Comparison of ENCODE assay signal across 7 mouse cellular contexts in the genomic region with DNA sequence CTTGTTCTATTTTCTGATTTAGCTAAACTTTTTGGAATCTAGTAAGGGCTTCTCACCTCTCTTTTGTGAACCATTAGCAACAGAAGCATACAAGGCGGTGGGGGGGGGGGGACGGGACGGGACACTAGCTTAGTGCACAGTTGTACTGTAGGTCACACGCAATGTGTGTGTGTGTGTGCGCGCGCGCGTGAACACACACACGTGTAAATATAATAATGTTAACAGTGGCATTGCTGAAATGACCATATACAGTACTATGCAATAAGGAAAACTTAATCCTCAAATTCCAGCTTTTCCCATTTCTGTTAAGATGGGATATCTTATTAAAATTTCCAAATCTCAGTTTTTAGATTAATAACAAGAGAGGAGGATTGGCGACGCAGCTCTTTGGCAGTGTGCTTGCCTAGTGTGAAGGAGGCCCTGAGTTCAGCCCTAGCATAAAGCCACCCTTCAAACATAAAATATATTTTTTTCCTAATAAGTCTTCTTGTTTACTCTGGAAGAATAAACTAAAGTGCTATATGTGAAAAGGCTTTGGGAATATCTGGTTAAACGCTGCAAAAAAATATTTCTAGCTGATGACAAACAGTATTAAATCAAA. TPM values are rescaled to one million over a fixed set of nuclear protein-coding genes. Genes with fewer than 3 reads are reported as not detected.
A peak's percentile ranks its signal among the peaks of the same experiment; 100 is the strongest.
DNase-seq lines count a peak whose midpoint lies in the region; ATAC-seq and TF ChIP-seq lines count a peak whose summit lies in the region.

No protein-coding gene starts in this region.

- TF ChIP-seq POLR2A in small intestine, adult 2 months (IDR thresholded peaks at IDR 0.05; ENCODE audit: low read depth, low read length), result no peak

- ATAC-seq in lung, embryonic 15.5 days (ENCODE audit: borderline replicate concordance, extremely low read depth, low FRiP score, low TSS enrichment), result no peak
- ATAC-seq in forebrain, embryonic 11.5 days (replicated peaks; ENCODE audit: low FRiP score), result peak; percentile 58
- no peak; the same call in 1 of the 2 replicates for ATAC-seq in limb, embryonic 11.5 days (ENCODE audit: insufficient number of reproducible peaks, low FRiP score, low TSS enrichment, low read depth)

- TF ChIP-seq CTCF in small intestine, adult 2 months (IDR thresholded peaks at IDR 0.05; ENCODE audit: extremely low read depth, insufficient read length, insufficient replicate concordance, low read depth, low read length), result no peak

- DNase-seq in lung, postnatal 10 days, result no peak
- DNase-seq in forebrain, embryonic 11.5 days (ENCODE audit: low spot score), result no peak
- no peak for DNase-seq in limb, embryonic 11.5 days (ENCODE audit: low spot score)
- DNase-seq in left cerebral cortex, adult 11 months (ENCODE audit: low spot score), result no peak
- no peak for DNase-seq in right cerebral cortex, postnatal 25 days

- peak overlapping the region; percentile 59 for H3K4me2 ChIP-seq in lung, embryonic 15.5 days
- H3K4me2 ChIP-seq in forebrain, embryonic 11.5 days (ENCODE audit: low read depth, low read length, severe bottlenecking), result no peak overlapping the region; the same call in 1 of the 2 replicates
- H3K4me2 ChIP-seq in limb, embryonic 11.5 days (ENCODE audit: low read depth, severe bottlenecking), result no peak overlapping the region

- H3K9ac ChIP-seq in lung, embryonic 15.5 days, result no peak overlapping the region
- no peak overlapping the region; the same call in 1 of the 2 replicates for H3K9ac ChIP-seq in forebrain, embryonic 11.5 days (ENCODE audit: low read length)
- H3K9ac ChIP-seq in limb, embryonic 11.5 days (ENCODE audit: low read length), result no peak overlapping the region

- 0 out of 2 replicates have a peak, but pooled peaks cover 3% of the 10 kb centered on the region for H3K4me1 ChIP-seq in lung, embryonic 15.5 days
- H3K4me1 ChIP-seq in forebrain, embryonic 11.5 days (replicated peaks; ENCODE audit: control insufficient read depth, insufficient read depth, low read length), result no peaks in the 10 kb centered on the region
- no peaks in the 10 kb centered on the region for H3K4me1 ChIP-seq in limb, embryonic 11.5 days (ENCODE audit: control insufficient read depth, insufficient read depth, low read length)
- no peaks in the 10 kb centered on the region for H3K4me1 ChIP-seq in small intestine, adult 2 months (ENCODE audit: control insufficient read depth, insufficient read depth, insufficient read length, low read length)

- no peak overlapping the region for H3K27ac ChIP-seq in lung, embryonic 15.5 days
- no peak overlapping the region for H3K27ac ChIP-seq in forebrain, embryonic 11.5 days (ENCODE audit: low read depth, low read length)
- no peak overlapping the region for H3K27ac ChIP-seq in limb, embryonic 11.5 days (replicated peaks; ENCODE audit: low read depth, low read length)
- H3K27ac ChIP-seq in small intestine, adult 2 months (ENCODE audit: insufficient read depth, low read depth, low read length), result no peak overlapping the region

- H3K9me3 ChIP-seq in lung, embryonic 15.5 days, result no peaks in the 10 kb centered on the region
- H3K9me3 ChIP-seq in forebrain, embryonic 11.5 days (ENCODE audit: control insufficient read depth, low read length), result no peaks in the 10 kb centered on the region
- no peaks in the 10 kb centered on the region for H3K9me3 ChIP-seq in limb, embryonic 11.5 days (ENCODE audit: control insufficient read depth, low read length)

- WGBS in lung, embryonic 15.5 days, result 69% methylated on average over 13 of the region's 13 CpGs
- WGBS in forebrain, embryonic 11.5 days, result 71% methylated on average over 13 of the region's 13 CpGs
- WGBS in limb, embryonic 11.5 days, result 73% methylated on average over 13 of the region's 13 CpGs
- WGBS in small intestine, adult 2 months, result 71% methylated on average over 13 of the region's 13 CpGs

- no peaks in the 10 kb centered on the region for H3K36me3 ChIP-seq in lung, embryonic 15.5 days
- no peaks in the 10 kb centered on the region for H3K36me3 ChIP-seq in forebrain, embryonic 11.5 days (ENCODE audit: control insufficient read depth, insufficient read depth, low read length)
- no peaks in the 10 kb centered on the region for H3K36me3 ChIP-seq in limb, embryonic 11.5 days (ENCODE audit: control insufficient read depth, insufficient read depth, low read length)
- no peaks in the 10 kb centered on the region for H3K36me3 ChIP-seq in small intestine, adult 2 months (ENCODE audit: control insufficient read depth, insufficient read depth, low read length)

- peak overlapping the region; percentile 97 for H3K4me3 ChIP-seq in lung, embryonic 15.5 days
- H3K4me3 ChIP-seq in forebrain, embryonic 11.5 days (ENCODE audit: low read depth, low read length), result peak overlapping the region; percentile 84
- peak overlapping the region; percentile 91 for H3K4me3 ChIP-seq in limb, embryonic 11.5 days (ENCODE audit: low read depth, low read length)
- H3K4me3 ChIP-seq in small intestine, adult 2 months (ENCODE audit: low read depth, low read length), result peak overlapping the region; percentile 81; the same call in 1 of the 2 replicates

- H3K27me3 ChIP-seq in lung, embryonic 15.5 days, result no peaks in the 10 kb centered on the region
- H3K27me3 ChIP-seq in forebrain, embryonic 11.5 days (ENCODE audit: control insufficient read depth, insufficient read depth, low read length), result no peaks in the 10 kb centered on the region
- no peaks in the 10 kb centered on the region for H3K27me3 ChIP-seq in limb, embryonic 11.5 days (ENCODE audit: control insufficient read depth, insufficient read depth, low read length)
- no peaks in the 10 kb centered on the region for H3K27me3 ChIP-seq in small intestine, adult 2 months (ENCODE audit: control insufficient read depth, insufficient read depth, low read length)

RNA-seq across cellular contexts. Expression of gene Nubpl, which starts 0.4 kb away (rescaled TPM):
- 12.4 and 14.5 TPM in 2 replicates for polyA plus RNA-seq in lung, embryonic 15.5 days (2015; fragmentation: Nextera tagmentation; extraction: Ambion mirVana)
- polyA plus RNA-seq in forebrain, embryonic 11.5 days (2014; fragmentation: Nextera tagmentation; extraction: Ambion mirVana), result 18.6 and 19.4 TPM in 2 replicates
- 16.5 and 17.8 TPM in 2 replicates for polyA plus RNA-seq in limb, embryonic 11.5 days (2014; fragmentation: Nextera tagmentation; extraction: Ambion mirVana)
- 0.04 and 0.33 TPM in 2 replicates for polyA plus RNA-seq in small intestine, adult 2 months (2012; rRNA removed)

Comparison
In these comparisons a context has a peak if more than half of its experiments do, and no peak if none do; other contexts are left out.
1. RNA of gene Nubpl, which starts 0.4 kb away (polyA plus RNA-seq): 18.6 to 19.4 TPM in forebrain, embryonic 11.5 days, 16.5 to 17.8 TPM in limb, embryonic 11.5 days and 12.4 to 14.5 TPM in lung, embryonic 15.5 days; 0.04 to 0.33 TPM in small intestine, adult 2 months; every median in the first group is over 10 times any median in the second.
2. Peak in every context shown above with its lines, with median percentiles within 50 percentile points of each other: H3K4me3 ChIP-seq.